Mouse (Mus musculus) lung, embryonic 15.5 days (tissue): ENCODE data around the gene Runx1. TPM values are rescaled to one million over a fixed set of nuclear protein-coding genes. Genes with fewer than 3 reads are reported as not detected.
A peak's percentile ranks its signal among the peaks of the same experiment; 100 is the strongest.

ENCODE experiments used
- ATAC-seq: fragments of 200-750 bp; cut with Nextera tagmentation; 2 replicates; pipeline ENCODE4 v1.8.0; 2017; ENCODE audit warnings: moderate number of reproducible peaks, borderline replicate concordance; ENCODE audit not compliant: low FRiP score, low TSS enrichment; ENCODE audit errors: extremely low read depth
- H3K27ac ChIP-seq: fragments of 300-500 bp; sonication (generic); 2 replicates; pipeline ENCODE4 v1.5.1; 2015; ENCODE audit warnings: moderate library complexity, mild to moderate bottlenecking, inconsistent platforms
- H3K27me3 ChIP-seq: fragments of 300-500 bp; sonication (generic); 2 replicates; pipeline ENCODE4 v1.6.1; 2015; ENCODE audit warnings: inconsistent platforms
- H3K36me3 ChIP-seq: fragments of 300-500 bp; sonication (generic); 2 replicates; pipeline ENCODE4 v1.6.1; 2015; ENCODE audit warnings: inconsistent platforms
- H3K4me1 ChIP-seq: fragments of 300-500 bp; sonication (generic); 2 replicates; pipeline ENCODE4 v1.6.1; 2015; ENCODE audit warnings: inconsistent platforms
- H3K4me2 ChIP-seq: fragments of 300-500 bp; sonication (generic); 2 replicates; pipeline ENCODE4 v1.6.1; 2015; ENCODE audit warnings: inconsistent platforms, mild to moderate bottlenecking, moderate library complexity
- H3K4me3 ChIP-seq: fragments of 300-500 bp; sonication (generic); 2 replicates; pipeline ENCODE4 v1.5.1; 2015; ENCODE audit warnings: mild to moderate bottlenecking, inconsistent platforms
- H3K9ac ChIP-seq: fragments of 300-500 bp; sonication (generic); 2 replicates; pipeline ENCODE4 v1.6.1; 2015; ENCODE audit warnings: inconsistent platforms
- H3K9me3 ChIP-seq: fragments of 300-500 bp; sonication (generic); 2 replicates; pipeline ENCODE4 v1.6.1; 2016; ENCODE audit warnings: inconsistent platforms
- WGBS: fragments of 180-500 bp; shearing (Covaris S2); methylation state at CpG from one replicate; pipeline ENCODE4 v1.1.7; 2015; 5-methylcytosine and 5-hydroxymethylcytosine counted together
- polyA plus RNA-seq: library from polyadenylated mRNA; unstranded; fragments of >200 nt; fragmentation: Nextera tagmentation; extraction: Ambion mirVana; gene quantifications from 2 replicates; pipeline ENCODE4 v1.2.1, GENCODE M21; 2015

Runx1 gene
- polyA plus RNA-seq, 1 experiment from 2014 or later: 10.6 TPM

DNA sequence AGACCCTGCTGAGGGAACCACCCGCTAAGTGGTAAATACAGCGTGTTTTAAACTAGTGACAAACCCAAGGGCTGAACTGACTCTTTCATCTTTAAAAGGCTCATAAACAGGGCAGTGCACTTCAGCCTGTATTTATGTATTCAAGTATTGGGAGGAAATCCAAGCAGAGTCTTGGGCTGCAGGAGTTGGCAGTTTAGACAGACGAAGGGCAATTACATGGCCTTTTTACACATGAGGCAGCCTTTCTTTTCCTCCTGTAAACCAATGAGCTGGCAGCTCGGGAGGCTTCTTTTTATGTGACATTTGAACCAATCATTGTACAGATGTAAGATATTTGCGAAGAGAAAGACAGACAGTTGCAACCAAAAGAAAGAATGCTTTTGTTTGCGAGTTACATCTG is 233.7 kb downstream of the Runx1 start:
- Histone ChIP-seq H3K27ac (no peak overlapping the region), H3K27me3 (peaks cover 6% of the 10 kb centered on the region; the same call in 1 of the 2 replicates), H3K9ac (no peak overlapping the region), H3K9me3 (no peaks in the 10 kb centered on the region), H3K36me3 (no peaks in the 10 kb centered on the region), H3K4me1 (peaks cover 7% of the 10 kb centered on the region), H3K4me2 (no peak overlapping the region), H3K4me3 (no peak overlapping the region)
- WGBS: 44% methylated on average over 6 of the region's 6 CpGs
- ATAC-seq: no peak; the same call in 1 of the 2 replicates

- Histone ChIP-seq H3K4me3 (no peak overlapping the region), H3K4me2 (no peak overlapping the region), H3K27ac (no peak overlapping the region), H3K4me1 (peaks cover 7% of the 10 kb centered on the region), H3K27me3 (peaks cover 6% of the 10 kb centered on the region; the same call in 1 of the 2 replicates), H3K36me3 (no peaks in the 10 kb centered on the region), H3K9ac (no peak overlapping the region), H3K9me3 (no peaks in the 10 kb centered on the region)
- WGBS: 81% methylated on average over 6 of the region's 6 CpGs
- ATAC-seq: no peak
Observed at GRCm38 (mm10) chr16:92591783-92592182, 234.2 kb downstream of the Runx1 start.

DNA sequence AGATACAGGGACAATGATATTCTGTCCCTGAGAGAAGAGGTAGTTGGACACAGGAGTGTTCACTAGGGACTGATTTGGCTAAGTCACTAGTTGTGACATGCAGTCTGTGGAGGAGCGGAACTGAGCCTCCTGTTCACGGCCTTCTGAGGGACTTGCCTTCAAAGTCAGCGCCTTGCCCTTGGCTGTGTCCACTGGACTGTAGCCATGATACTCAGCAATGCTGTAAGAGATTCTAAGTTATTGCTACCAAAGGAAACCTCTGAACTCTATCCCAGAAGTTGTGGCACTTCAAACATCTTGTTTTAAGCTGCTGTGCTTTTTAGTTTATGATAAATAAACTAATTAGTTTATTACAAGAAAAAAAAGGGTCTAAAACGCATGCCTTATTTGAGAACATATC is 238.1 kb downstream of the Runx1 start:
- Histone ChIP-seq H3K9me3 (no peaks in the 10 kb centered on the region), H3K4me1 (peaks cover 7% of the 10 kb centered on the region), H3K9ac (no peak overlapping the region), H3K4me2 (no peak overlapping the region), H3K36me3 (no peaks in the 10 kb centered on the region), H3K4me3 (no peak overlapping the region), H3K27ac (no peak overlapping the region), H3K27me3 (no peaks in the 10 kb centered on the region)
- 67% methylated on average over 4 of the region's 4 CpGs for WGBS
- ATAC-seq: no peak

DNA sequence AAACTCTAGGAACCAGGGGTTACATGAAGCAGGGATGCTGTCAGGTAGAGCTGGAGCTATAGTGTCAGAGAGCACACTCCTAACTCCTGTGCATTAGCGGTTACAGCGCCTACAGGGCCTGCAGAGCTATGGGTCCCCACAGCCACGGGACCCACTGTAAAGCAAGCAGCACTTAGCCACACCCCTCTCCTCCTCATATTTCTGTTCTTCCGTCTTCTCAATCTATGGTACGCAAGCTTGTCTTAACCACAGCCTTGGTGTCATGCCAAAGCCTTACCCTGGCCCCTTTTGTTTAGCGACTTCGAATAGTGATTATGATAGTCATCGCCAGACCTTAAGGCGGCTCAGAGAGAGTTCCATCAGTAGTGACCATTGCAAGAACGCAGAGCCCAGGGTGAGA is 244.2 kb downstream of the Runx1 start:
- H3K27ac ChIP-seq: no peak overlapping the region
- no peaks in the 10 kb centered on the region for H3K36me3 ChIP-seq
- no peak overlapping the region for H3K9ac ChIP-seq
- H3K9me3 ChIP-seq: no peaks in the 10 kb centered on the region
- H3K4me1 ChIP-seq: peaks cover 15% of the 10 kb centered on the region; the same call in 1 of the 2 replicates
- no peaks in the 10 kb centered on the region for H3K27me3 ChIP-seq
- 45% methylated on average over 10 of the region's 10 CpGs for WGBS
- no peak overlapping the region for H3K4me3 ChIP-seq
- H3K4me2 ChIP-seq: peak overlapping the region; percentile 11; the same call in 1 of the 2 replicates
- peak; percentile 29; the same call in 1 of the 2 replicates for ATAC-seq

DNA sequence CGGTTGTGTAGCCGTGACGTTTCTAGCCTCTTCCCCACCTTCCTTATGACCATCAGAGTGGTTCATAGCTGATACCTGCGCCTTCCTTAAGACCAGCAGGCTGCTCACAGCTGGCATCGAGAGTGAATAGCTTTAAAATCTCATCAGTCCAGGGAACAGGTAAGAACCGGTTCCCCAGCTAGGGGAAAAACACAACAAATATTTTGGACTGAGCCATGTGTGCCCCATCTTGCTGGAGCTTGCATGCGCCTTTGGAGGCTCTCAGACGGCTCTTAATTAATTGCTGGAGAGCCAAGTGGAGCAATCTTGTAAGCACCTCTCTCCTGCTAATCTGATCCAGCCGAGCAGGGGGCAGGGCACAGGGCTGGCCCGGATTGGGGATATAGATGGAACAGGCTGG is 245.0 kb downstream of the Runx1 start:
- H3K9me3 ChIP-seq: no peaks in the 10 kb centered on the region
- H3K4me1 ChIP-seq: peaks cover 15% of the 10 kb centered on the region; the same call in 1 of the 2 replicates
- H3K27me3 ChIP-seq: no peaks in the 10 kb centered on the region
- no peak overlapping the region for H3K4me2 ChIP-seq
- H3K4me3 ChIP-seq: no peak overlapping the region
- ATAC-seq: no peak
- no peak overlapping the region for H3K27ac ChIP-seq
- 80% methylated on average over 10 of the region's 10 CpGs for whole genome bisulfite sequencing
- no peaks in the 10 kb centered on the region for H3K36me3 ChIP-seq
- H3K9ac ChIP-seq: no peak overlapping the region

GRCm38 (mm10) chr16:92578915-92579653 is 246.9 kb downstream of the Runx1 start:
- Histone ChIP-seq H3K4me1 (peaks cover 15% of the 10 kb centered on the region; the same call in 1 of the 2 replicates), H3K27ac (peak overlapping the region; percentile 61), H3K36me3 (no peaks in the 10 kb centered on the region), H3K9me3 (no peaks in the 10 kb centered on the region), H3K9ac (no peak overlapping the region), H3K4me2 (no peak overlapping the region), H3K27me3 (no peaks in the 10 kb centered on the region), H3K4me3 (no peak overlapping the region)
- peak; percentile 75 for ATAC-seq
- WGBS: 55% methylated on average over 7 of the region's 7 CpGs

DNA sequence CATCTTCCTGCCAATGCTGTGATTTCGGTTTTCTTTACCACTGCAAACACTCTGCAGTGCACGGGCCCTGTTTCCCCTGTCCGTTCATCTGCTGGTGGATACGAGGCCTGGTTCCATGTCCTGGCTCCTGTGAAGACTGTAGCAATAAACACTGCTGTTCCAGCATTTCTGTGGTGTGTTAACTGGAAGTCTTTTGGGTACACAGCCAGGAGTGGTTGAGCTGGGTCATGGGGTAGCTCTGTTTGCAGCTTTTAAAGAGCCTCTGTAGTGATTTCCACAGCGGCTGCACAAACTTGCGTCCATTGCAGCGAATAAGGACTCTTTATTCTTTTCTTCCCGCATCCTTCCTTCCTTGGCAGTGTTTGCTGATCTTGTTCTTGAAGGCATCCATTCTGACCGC is 248.6 kb downstream of the Runx1 start:
- WGBS: 59% methylated on average over 9 of the region's 9 CpGs

GRCm38 (mm10) chr16:92575792-92576191 is 250.2 kb downstream of the Runx1 start:
- H3K4me2 ChIP-seq: no peak overlapping the region
- H3K4me3 ChIP-seq: no peak overlapping the region
- H3K27ac ChIP-seq: no peak overlapping the region
- 68% methylated on average over 10 of the region's 10 CpGs for WGBS
- H3K9ac ChIP-seq: no peak overlapping the region
- H3K9me3 ChIP-seq: no peaks in the 10 kb centered on the region
- H3K4me1 ChIP-seq: peaks cover 13% of the 10 kb centered on the region; the same call in 1 of the 2 replicates
- H3K36me3 ChIP-seq: no peaks in the 10 kb centered on the region
- no peak for ATAC-seq
- H3K27me3 ChIP-seq: no peaks in the 10 kb centered on the region

More for the DNA sequence above, 248.6 kb downstream of the Runx1 start:
- H3K9me3 ChIP-seq: no peaks in the 10 kb centered on the region
- H3K27me3 ChIP-seq: no peaks in the 10 kb centered on the region
- no peak overlapping the region for H3K4me2 ChIP-seq
- no peak overlapping the region for H3K27ac ChIP-seq
- H3K4me3 ChIP-seq: no peak overlapping the region
- no peak for ATAC-seq
- H3K9ac ChIP-seq: no peak overlapping the region
- peaks cover 21% of the 10 kb centered on the region; the same call in 1 of the 2 replicates for H3K4me1 ChIP-seq
- no peaks in the 10 kb centered on the region for H3K36me3 ChIP-seq

GRCm38 (mm10) chr16:92573193-92573592 is 252.8 kb downstream of the Runx1 start:
- Histone ChIP-seq H3K27me3 (no peaks in the 10 kb centered on the region), H3K36me3 (no peaks in the 10 kb centered on the region), H3K9ac (no peak overlapping the region), H3K4me2 (no peak overlapping the region), H3K9me3 (no peaks in the 10 kb centered on the region), H3K4me3 (no peak overlapping the region), H3K4me1 (peaks cover 6% of the 10 kb centered on the region; the same call in 1 of the 2 replicates), H3K27ac (no peak overlapping the region; the same call in 1 of the 2 replicates)
- 41% methylated on average over 4 of the region's 4 CpGs for WGBS
- no peak for ATAC-seq

- Histone ChIP-seq H3K4me3 (no peak overlapping the region), H3K9ac (no peak overlapping the region), H3K27me3 (no peaks in the 10 kb centered on the region), H3K9me3 (no peaks in the 10 kb centered on the region), H3K4me1 (peaks cover 6% of the 10 kb centered on the region; the same call in 1 of the 2 replicates), H3K4me2 (no peak overlapping the region), H3K36me3 (no peaks in the 10 kb centered on the region), H3K27ac (no peak overlapping the region)
- ATAC-seq: no peak
- WGBS: 90% methylated on average over 11 of the region's 11 CpGs
Observed at GRCm38 (mm10) chr16:92571246-92571645, 254.7 kb downstream of the Runx1 start.

DNA sequence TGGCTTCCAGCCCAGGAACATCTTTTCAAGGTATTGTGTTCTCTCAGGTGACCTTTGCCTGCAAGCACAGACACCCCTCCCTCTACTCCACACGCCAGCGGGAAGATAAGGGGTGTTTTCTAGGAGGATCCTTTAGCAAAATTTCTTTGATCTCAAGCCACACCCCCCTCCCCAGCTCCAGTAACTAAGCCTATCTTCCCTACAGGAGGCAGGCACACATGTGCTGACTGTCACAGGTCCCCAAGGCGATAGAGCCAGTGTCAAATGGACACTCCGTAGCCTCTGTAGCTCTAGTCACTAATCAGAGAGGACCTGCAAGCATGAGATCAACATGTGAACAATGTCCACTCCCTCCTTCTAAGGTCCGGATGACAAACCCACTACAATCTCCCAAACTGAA is 259.8 kb downstream of the Runx1 start:
- no peak overlapping the region for H3K9ac ChIP-seq
- H3K27ac ChIP-seq: no peak overlapping the region
- H3K36me3 ChIP-seq: no peaks in the 10 kb centered on the region
- no peaks in the 10 kb centered on the region for H3K27me3 ChIP-seq
- H3K4me1 ChIP-seq: peaks cover 5% of the 10 kb centered on the region; the same call in 1 of the 2 replicates
- H3K4me3 ChIP-seq: no peak overlapping the region
- H3K4me2 ChIP-seq: peak overlapping the region; percentile 35
- WGBS: 13% methylated on average over 5 of the region's 5 CpGs
- ATAC-seq: no peak
- no peaks in the 10 kb centered on the region for H3K9me3 ChIP-seq

GRCm38 (mm10) chr16:92565708-92566107 is 260.2 kb downstream of the Runx1 start:
- Histone ChIP-seq H3K4me2 (peak overlapping the region; percentile 35), H3K27ac (no peak overlapping the region)
- WGBS: under 1% methylated on average over 6 of the region's 6 CpGs

More at GRCm38 (mm10) chr16:92565708-92566107, 260.2 kb downstream of the Runx1 start:
- ATAC-seq: peak; percentile 43; the same call in 1 of the 2 replicates
- Histone ChIP-seq H3K27me3 (no peaks in the 10 kb centered on the region), H3K9ac (no peak overlapping the region), H3K4me1 (peaks cover 5% of the 10 kb centered on the region; the same call in 1 of the 2 replicates), H3K36me3 (no peaks in the 10 kb centered on the region), H3K4me3 (no peak overlapping the region), H3K9me3 (no peaks in the 10 kb centered on the region)
